Mouse (Mus musculus) left cerebral cortex, adult 2 months (tissue): ENCODE data around the gene Ano1. TPM values are rescaled to one million over a fixed set of nuclear protein-coding genes. Genes with fewer than 3 reads are reported as not detected.

Experiments
- DNase-seq, 2 experiments: peaks; one replicate each; pipeline ENCODE4 v3.0.0; 2021 to 2022; ENCODE audit warnings: low spot score in 2 of 2, mixed read lengths in 1 of 2; ENCODE audit errors: extremely low spot score in 1 of 2
- H3K27ac ChIP-seq: fragments of 200-600 bp; 2 replicates; pipeline ENCODE4 v1.8.1; 2022
- H3K4me3 ChIP-seq: fragments of 200-600 bp; 2 replicates; pipeline ENCODE4 v1.8.1; 2022
- CTCF ChIP-seq: fragments of 200-600 bp; IDR thresholded peaks from 2 replicates; pipeline ENCODE4 v1.8.1; 2022; ENCODE audit warnings: antibody characterized with exemption, mild to moderate bottlenecking, moderate library complexity
- intact Hi-C: fragments of 180-260 bp; cut with DNase I; formaldehyde crosslinking; loops from one replicate; pipeline ENCODE4 v1.15.1; 2025
- total RNA-seq, 2 experiments: library from RNA; stranded (reverse); gene quantifications; 2 replicates each; pipeline ENCODE4 v1.2.3; 2021

The Ano1 gene
- total RNA-seq, 2 experiments from 2014 or later = 2.2 to 4.5 TPM

- intact Hi-C loops = no loop called here
Measured at GRCm38 (mm10) chr7:144781337-144781736, 29.6 kb upstream of the Ano1 start.

GRCm38 (mm10) chr7:144780190-144780589 is 28.4 kb upstream of the Ano1 start:
- intact Hi-C loops = no loop called here
- DNase-seq = no peak
- Histone ChIP-seq H3K4me3 (no peak overlapping the region), H3K27ac (no peak overlapping the region)
- no peak for TF ChIP-seq CTCF

More at GRCm38 (mm10) chr7:144781337-144781736, 29.6 kb upstream of the Ano1 start:
- no peak for DNase-seq
- H3K4me3 ChIP-seq = no peak overlapping the region
- TF ChIP-seq CTCF = peak; percentile 48
- no peak overlapping the region for H3K27ac ChIP-seq

GRCm38 (mm10) chr7:144779691-144780090 is 27.9 kb upstream of the Ano1 start:
- TF ChIP-seq CTCF = no peak
- Histone ChIP-seq H3K27ac (no peak overlapping the region), H3K4me3 (no peak overlapping the region)
- no peak for DNase-seq
- intact Hi-C loops = loop anchor here (10.0 kb wide), 1 partner anchor 705 kb away; no protein-coding TSS in a partner anchor

GRCm38 (mm10) chr7:144777805-144778204 is 26.0 kb upstream of the Ano1 start:
- intact Hi-C loops = loop anchor here (10.0 kb wide), 1 partner anchor 703 kb away; no protein-coding TSS in a partner anchor
- no peak overlapping the region for H3K27ac ChIP-seq
- H3K4me3 ChIP-seq = no peak overlapping the region
- DNase-seq = no peak
- TF ChIP-seq CTCF = no peak

- intact Hi-C loops = loop anchor here (1.0 to 10.0 kb wide), 2 partner anchors 189 to 701 kb away; no protein-coding TSS in a partner anchor
- Histone ChIP-seq H3K4me3 (no peak overlapping the region), H3K27ac (no peak overlapping the region)
- TF ChIP-seq CTCF = peak; percentile 94
- peak; percentile 82 to 88 for DNase-seq
Measured at GRCm38 (mm10) chr7:144775804-144776447, 24.2 kb upstream of the Ano1 start.

GRCm38 (mm10) chr7:144775214-144775613 is 23.4 kb upstream of the Ano1 start:
- H3K4me3 ChIP-seq = no peak overlapping the region
- intact Hi-C loops = loop anchor here (10.0 kb wide), 1 partner anchor 700 kb away; no protein-coding TSS in a partner anchor
- no peak for DNase-seq
- no peak overlapping the region for H3K27ac ChIP-seq
- no peak for TF ChIP-seq CTCF

- intact Hi-C loops = loop anchor here (10.0 kb wide), 1 partner anchor 699 kb away; no protein-coding TSS in a partner anchor
- Histone ChIP-seq H3K4me3 (no peak overlapping the region), H3K27ac (no peak overlapping the region)
- no peak for DNase-seq
- TF ChIP-seq CTCF = no peak
Measured at GRCm38 (mm10) chr7:144774283-144774682, 22.5 kb upstream of the Ano1 start.

- Histone ChIP-seq H3K4me3 (no peak overlapping the region), H3K27ac (no peak overlapping the region)
- intact Hi-C loops = loop anchor here (10.0 kb wide), 1 partner anchor 695 kb away; no protein-coding TSS in a partner anchor
- TF ChIP-seq CTCF = no peak
- DNase-seq = no peak
Measured at GRCm38 (mm10) chr7:144770116-144770515, 18.3 kb upstream of the Ano1 start.

- Histone ChIP-seq H3K27ac (no peak overlapping the region), H3K4me3 (no peak overlapping the region)
- DNase-seq = no peak
- no peak for TF ChIP-seq CTCF
- intact Hi-C loops = loop anchor here (10.0 kb wide), 1 partner anchor 695 kb away; no protein-coding TSS in a partner anchor
Measured at GRCm38 (mm10) chr7:144769434-144770080, 17.8 kb upstream of the Ano1 start.

GRCm38 (mm10) chr7:144768845-144769244 is 17.1 kb upstream of the Ano1 start:
- intact Hi-C loops = no loop called here

GRCm38 (mm10) chr7:144764537-144765282 is 12.9 kb upstream of the Ano1 start:
- Histone ChIP-seq H3K4me3 (no peak overlapping the region), H3K27ac (no peak overlapping the region)
- intact Hi-C loops = no loop called here
- TF ChIP-seq CTCF = no peak
- no peak for DNase-seq

More at GRCm38 (mm10) chr7:144768845-144769244, 17.1 kb upstream of the Ano1 start:
- Histone ChIP-seq H3K4me3 (no peak overlapping the region), H3K27ac (no peak overlapping the region)
- no peak for TF ChIP-seq CTCF
- no peak for DNase-seq

- intact Hi-C loops = no loop called here
- H3K4me3 ChIP-seq = no peak overlapping the region
- TF ChIP-seq CTCF = no peak
- H3K27ac ChIP-seq = no peak overlapping the region
- no peak for DNase-seq
Measured at GRCm38 (mm10) chr7:144764013-144764412, 12.2 kb upstream of the Ano1 start.
